Mouse (Mus musculus) stomach, postnatal 0 days (tissue): Measurements from ENCODE around the gene Ppm1h. TPM values are rescaled to one million over a fixed set of nuclear protein-coding genes. Genes with fewer than 3 reads are reported as not detected.

Experiments used
- ATAC-seq: fragments of 200-750 bp; cut with Nextera tagmentation; 2 replicates; pipeline ENCODE4 v1.8.0; 2017; ENCODE audit not compliant: low FRiP score, low TSS enrichment
- DNase-seq: peaks from one replicate; pipeline ENCODE4 v3.0.0-alpha.2; 2016; ENCODE audit warnings: low spot score
- H3K27ac ChIP-seq: fragments of 300-500 bp; sonication (generic); replicated peaks from 2 replicates; pipeline ENCODE4 v1.5.1; 2014; ENCODE audit warnings: mild to moderate bottlenecking, control low read depth
- H3K27me3 ChIP-seq: fragments of 300-500 bp; sonication (generic); 2 replicates; pipeline ENCODE4 v1.6.1; 2014; ENCODE audit warnings: low read length; ENCODE audit not compliant: control insufficient read depth, insufficient read depth
- H3K36me3 ChIP-seq: fragments of 300-500 bp; sonication (generic); 2 replicates; pipeline ENCODE4 v1.6.1; 2014; ENCODE audit warnings: low read length, mixed read lengths; ENCODE audit not compliant: control insufficient read depth, insufficient read depth
- H3K4me1 ChIP-seq: fragments of 300-500 bp; sonication (generic); replicated peaks from 2 replicates; pipeline ENCODE4 v1.6.1; 2014; ENCODE audit warnings: antibody characterized with exemption; ENCODE audit not compliant: control insufficient read depth, insufficient read depth
- H3K4me2 ChIP-seq: fragments of 300-500 bp; sonication (generic); replicated peaks from 2 replicates; pipeline ENCODE4 v1.6.1; 2014; ENCODE audit warnings: low read depth, mild to moderate bottlenecking, control low read depth, moderate library complexity
- H3K4me3 ChIP-seq: fragments of 300-500 bp; sonication (generic); 2 replicates; pipeline ENCODE4 v1.5.1; 2014; ENCODE audit warnings: low read depth, low read length, control low read depth
- H3K9ac ChIP-seq: fragments of 300-500 bp; sonication (generic); 2 replicates; pipeline ENCODE4 v1.6.1; 2014; ENCODE audit warnings: mild to moderate bottlenecking, low read length, control low read depth, mixed read lengths
- H3K9me3 ChIP-seq: fragments of 300-500 bp; sonication (generic); 2 replicates; pipeline ENCODE4 v1.6.1; 2016; ENCODE audit warnings: low read length; ENCODE audit not compliant: control insufficient read depth
- CTCF ChIP-seq: IDR thresholded peaks from 2 replicates; pipeline ENCODE4 v1.5.1; 2016; ENCODE audit warnings: antibody characterized with exemption, low read depth, mild to moderate bottlenecking, moderate library complexity
- EP300 ChIP-seq: optimal IDR thresholded peaks from 2 replicates; pipeline ENCODE3; 2016; ENCODE audit warnings: antibody characterized with exemption
- WGBS: fragments of 180-500 bp; shearing (Covaris S2); extraction: QIAGEN DNeasy Blood & Tissue Kit; methylation state at CpG from one replicate; pipeline ENCODE4 v1.1.7; 2014; 5-methylcytosine and 5-hydroxymethylcytosine counted together
- polyA plus RNA-seq: library from polyadenylated mRNA; unstranded; fragments of >200 nt; fragmentation: Nextera tagmentation; extraction: Ambion mirVana; gene quantifications from 2 replicates; pipeline ENCODE4 v1.2.1, GENCODE M21; 2015

Gene Ppm1h
- polyA plus RNA-seq, 1 experiment from 2014 or later: 7.6 TPM

GRCm38 (mm10) chr10:122807127-122808105 lies 128.9 kb downstream of the Ppm1h start:
- peak; percentile 77 for DNase-seq
- Histone ChIP-seq H3K9ac (no peak overlapping the region), H3K36me3 (no peaks in the 10 kb centered on the region), H3K27ac (peak overlapping the region; percentile 53), H3K9me3 (no peaks in the 10 kb centered on the region), H3K4me1 (no peaks in the 10 kb centered on the region), H3K27me3 (no peaks in the 10 kb centered on the region), H3K4me2 (no peak overlapping the region), H3K4me3 (no peak overlapping the region)
- peak; percentile 89 for TF ChIP-seq CTCF
- peak; percentile 65 for TF ChIP-seq EP300
- ATAC-seq: peak; percentile 56; the same call in 1 of the 2 replicates
- WGBS: 25% methylated on average over 9 of the region's 9 CpGs

GRCm38 (mm10) chr10:122808186-122808585 lies 129.6 kb downstream of the Ppm1h start:
- no peak overlapping the region for H3K4me3 ChIP-seq
- no peak overlapping the region for H3K4me2 ChIP-seq
- no peak for DNase-seq
- no peak for ATAC-seq
- WGBS: 49% methylated on average over 4 of the region's 4 CpGs
- no peak overlapping the region for H3K27ac ChIP-seq
- H3K36me3 ChIP-seq: no peaks in the 10 kb centered on the region
- no peak for TF ChIP-seq CTCF
- TF ChIP-seq EP300: no peak
- H3K9me3 ChIP-seq: no peaks in the 10 kb centered on the region
- no peaks in the 10 kb centered on the region for H3K27me3 ChIP-seq
- no peak overlapping the region for H3K9ac ChIP-seq
- H3K4me1 ChIP-seq: no peaks in the 10 kb centered on the region

DNA sequence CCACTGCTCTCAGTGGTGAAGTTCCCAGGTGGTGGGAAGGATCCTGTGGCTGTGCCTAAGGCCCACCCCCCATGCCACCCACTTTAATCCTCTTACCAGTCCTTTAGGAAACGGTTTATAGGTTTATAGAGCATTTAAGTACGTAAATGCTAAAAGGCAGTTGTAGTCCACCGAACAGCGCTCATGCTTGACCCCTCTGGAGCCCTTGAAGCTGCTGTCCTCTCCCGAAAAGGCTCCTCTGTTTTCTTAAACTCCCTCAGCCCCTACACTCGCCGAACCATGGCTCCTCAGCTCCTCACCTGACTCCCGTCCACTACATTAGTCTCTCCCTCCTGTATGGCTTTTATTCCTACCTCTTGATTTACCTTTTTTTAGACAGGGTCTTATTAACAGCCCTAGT lies 131.3 kb downstream of the Ppm1h start:
- TF ChIP-seq CTCF (no peak), EP300 (no peak)
- H3K27ac ChIP-seq: no peak overlapping the region
- DNase-seq (no peak), ATAC-seq (no peak)
- H3K9ac ChIP-seq: no peak overlapping the region
- no peaks in the 10 kb centered on the region for H3K4me1 ChIP-seq
- no peaks in the 10 kb centered on the region for H3K9me3 ChIP-seq
- no peaks in the 10 kb centered on the region for H3K27me3 ChIP-seq
- no peak overlapping the region for H3K4me3 ChIP-seq
- no peak overlapping the region for H3K4me2 ChIP-seq
- WGBS: 82% methylated on average over 8 of the region's 8 CpGs
- H3K36me3 ChIP-seq: no peaks in the 10 kb centered on the region

GRCm38 (mm10) chr10:122815094-122815493 lies 136.5 kb downstream of the Ppm1h start:
- Histone ChIP-seq H3K36me3 (no peaks in the 10 kb centered on the region), H3K4me3 (no peak overlapping the region), H3K9me3 (no peaks in the 10 kb centered on the region), H3K27ac (no peak overlapping the region), H3K4me1 (no peaks in the 10 kb centered on the region), H3K9ac (no peak overlapping the region), H3K4me2 (no peak overlapping the region), H3K27me3 (no peaks in the 10 kb centered on the region)
- WGBS: 48% methylated on average over 14 of the region's 14 CpGs
- DNase-seq: no peak
- TF ChIP-seq CTCF (no peak), EP300 (no peak)
- peak; percentile 70; the same call in 1 of the 2 replicates for ATAC-seq

GRCm38 (mm10) chr10:122817741-122818140 lies 139.2 kb downstream of the Ppm1h start:
- Histone ChIP-seq H3K27ac (no peak overlapping the region), H3K4me3 (no peak overlapping the region), H3K36me3 (no peaks in the 10 kb centered on the region), H3K4me1 (no peaks in the 10 kb centered on the region), H3K4me2 (no peak overlapping the region), H3K9me3 (no peaks in the 10 kb centered on the region), H3K27me3 (no peaks in the 10 kb centered on the region), H3K9ac (no peak overlapping the region)
- DNase-seq (no peak), ATAC-seq (no peak)
- WGBS: 80% methylated on average over 8 of the region's 8 CpGs
- TF ChIP-seq EP300 (no peak), CTCF (no peak)

DNA sequence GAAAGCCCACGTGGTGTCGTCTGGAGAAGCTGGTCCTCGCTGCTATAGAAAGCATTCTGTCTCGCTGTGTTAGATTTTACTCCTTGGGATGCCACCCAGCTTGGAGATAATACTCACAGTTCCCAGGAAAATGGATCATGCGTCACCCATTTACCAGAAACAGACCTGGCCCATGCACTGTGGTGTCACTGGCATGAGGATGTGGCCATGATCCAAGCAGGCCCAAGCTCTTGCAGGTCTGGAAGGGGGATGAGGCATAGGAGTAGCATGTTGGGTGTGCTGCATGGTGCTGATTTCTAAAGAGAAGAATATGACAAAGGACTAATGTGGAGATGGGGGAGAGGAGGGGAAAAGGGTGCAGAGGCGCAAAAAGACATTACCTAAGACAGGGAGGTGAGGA lies 141.2 kb downstream of the Ppm1h start:
- TF ChIP-seq CTCF: no peak
- no peak for TF ChIP-seq EP300
- H3K9me3 ChIP-seq: no peaks in the 10 kb centered on the region
- H3K9ac ChIP-seq: no peak overlapping the region
- DNase-seq (no peak), ATAC-seq (no peak)
- no peak overlapping the region for H3K4me2 ChIP-seq
- H3K27ac ChIP-seq: no peak overlapping the region
- no peaks in the 10 kb centered on the region for H3K36me3 ChIP-seq
- H3K4me3 ChIP-seq: no peak overlapping the region
- H3K4me1 ChIP-seq: no peaks in the 10 kb centered on the region
- H3K27me3 ChIP-seq: no peaks in the 10 kb centered on the region
- 98% methylated on average over 6 of the region's 6 CpGs for WGBS
